Mouse (Mus musculus) heart, postnatal 0 days (tissue): ENCODE measurements around the gene Jak3.

Experiments used
- CTCF ChIP-seq: IDR thresholded peaks from 2 replicates; pipeline ENCODE4 v1.5.1; 2016; ENCODE audit warnings: antibody characterized with exemption, control low read depth, low read depth
- EP300 ChIP-seq: IDR thresholded peaks from 2 replicates; pipeline ENCODE4 v1.6.1; 2016; ENCODE audit warnings: antibody characterized with exemption, low read depth

DNA sequence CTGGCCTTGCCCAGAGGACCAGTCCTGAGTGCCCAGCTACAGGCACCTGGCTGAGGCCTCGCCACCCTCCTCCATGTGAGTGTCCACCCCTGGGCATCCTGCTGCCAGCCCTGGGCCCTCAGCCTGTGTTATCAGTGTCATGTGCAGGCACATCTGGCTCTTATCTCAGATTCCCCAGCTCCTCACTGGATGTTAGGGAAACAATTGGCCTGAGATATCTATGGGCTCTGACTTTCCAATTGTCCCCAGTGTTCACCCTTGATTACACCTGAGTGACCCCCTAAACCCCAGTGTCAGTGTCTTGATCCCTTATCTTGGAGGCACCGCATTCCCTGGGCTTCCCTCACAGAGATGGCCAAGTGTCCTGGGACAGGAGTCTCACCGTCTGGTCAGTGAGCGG, 36.8 kb upstream of the Jak3 start:
- no peak for TF ChIP-seq CTCF
- TF ChIP-seq EP300: no peak
